Mouse (Mus musculus) cerebellum, postnatal 25 days (tissue): Measurements from ENCODE around the gene Ica1.

Source experiments
- DNase-seq, 2 experiments: peaks; one replicate each; pipeline ENCODE4 v3.0.0; 2021; ENCODE audit warnings: mixed read lengths in 2 of 2

The Ica1 gene

GRCm38 (mm10) chr6:8778296-8778649 lies at the start of gene Ica1:
Ica1 (minus strand) TSS chr6:8778488.
- no peak for DNase-seq

- no peak for DNase-seq
These were observed 41.6 kb upstream of the Ica1 start for GRCm38 (mm10) chr6:8819866-8820265.

- no peak for DNase-seq
These were observed 36.2 kb upstream of the Ica1 start for GRCm38 (mm10) chr6:8814332-8815002.

GRCm38 (mm10) chr6:8802561-8803150 lies 24.4 kb upstream of the Ica1 start:
- no peak for DNase-seq

- no peak for DNase-seq
These were observed 14.1 kb upstream of the Ica1 start for GRCm38 (mm10) chr6:8792385-8792784.

GRCm38 (mm10) chr6:8791781-8792180 lies 13.5 kb upstream of the Ica1 start:
- no peak for DNase-seq

GRCm38 (mm10) chr6:8780618-8781017 lies 2.3 kb upstream of the Ica1 start:
- DNase-seq, result no peak

- DNase-seq, result peak; percentile 79 to 82
These were observed 635 bp downstream of the Ica1 start for GRCm38 (mm10) chr6:8777411-8778295.

- DNase-seq, result no peak
These were observed 6.7 kb downstream of the Ica1 start for GRCm38 (mm10) chr6:8771539-8771938.

- no peak for DNase-seq
These were observed 7.9 kb downstream of the Ica1 start for GRCm38 (mm10) chr6:8770341-8770740.

GRCm38 (mm10) chr6:8769803-8770202 lies 8.5 kb downstream of the Ica1 start:
- DNase-seq, result no peak

GRCm38 (mm10) chr6:8766652-8767051 lies 11.6 kb downstream of the Ica1 start:
- DNase-seq, result no peak

- DNase-seq, result no peak
These were observed 12.5 kb downstream of the Ica1 start for GRCm38 (mm10) chr6:8765801-8766200.

GRCm38 (mm10) chr6:8765064-8765463 lies 13.2 kb downstream of the Ica1 start:
- DNase-seq, result no peak

- no peak for DNase-seq
These were observed 17.5 kb downstream of the Ica1 start for GRCm38 (mm10) chr6:8760708-8761294.

GRCm38 (mm10) chr6:8759901-8760300 lies 18.4 kb downstream of the Ica1 start:
- DNase-seq, result no peak

- no peak for DNase-seq
These were observed 22.5 kb downstream of the Ica1 start for GRCm38 (mm10) chr6:8755760-8756276.

- DNase-seq, result no peak
These were observed 23.8 kb downstream of the Ica1 start for GRCm38 (mm10) chr6:8754486-8754885.

GRCm38 (mm10) chr6:8753723-8754036 lies 24.6 kb downstream of the Ica1 start:
- no peak for DNase-seq

GRCm38 (mm10) chr6:8752984-8753722 lies 25.1 kb downstream of the Ica1 start:
- no peak for DNase-seq

GRCm38 (mm10) chr6:8744886-8745285 lies 33.4 kb downstream of the Ica1 start:
- no peak for DNase-seq

- no peak for DNase-seq
These were observed 34.0 kb downstream of the Ica1 start for GRCm38 (mm10) chr6:8744273-8744785.
